Mouse (Mus musculus) heart, embryonic 13.5 days (tissue): ENCODE results near the gene Gm10318. TPM values are rescaled to one million over a fixed set of nuclear protein-coding genes. Genes with fewer than 3 reads are reported as not detected.
A peak's percentile ranks its signal among the peaks of the same experiment; 100 is the strongest.

Experiments used
- ATAC-seq: fragments of 200-750 bp; cut with Nextera tagmentation; 2 replicates; pipeline ENCODE4 v1.8.0; 2017; ENCODE audit warnings: moderate TSS enrichment; ENCODE audit not compliant: insufficient number of reproducible peaks, low FRiP score, low TSS enrichment; ENCODE audit errors: extremely low read depth
- H3K27ac ChIP-seq: fragments of 300-500 bp; sonication (generic); replicated peaks from 2 replicates; pipeline ENCODE4 v1.5.1; 2015; ENCODE audit warnings: moderate library complexity, mild to moderate bottlenecking, inconsistent platforms
- H3K27me3 ChIP-seq: fragments of 300-500 bp; sonication (generic); replicated peaks from 2 replicates; pipeline ENCODE4 v1.6.1; 2015; ENCODE audit warnings: mild to moderate bottlenecking, inconsistent platforms
- H3K36me3 ChIP-seq: fragments of 300-500 bp; sonication (generic); 2 replicates; pipeline ENCODE4 v1.6.1; 2015; ENCODE audit warnings: mild to moderate bottlenecking, inconsistent platforms
- H3K4me1 ChIP-seq: fragments of 300-500 bp; sonication (generic); 2 replicates; pipeline ENCODE4 v1.6.1; 2015; ENCODE audit warnings: inconsistent platforms
- H3K4me2 ChIP-seq: fragments of 300-500 bp; sonication (generic); 2 replicates; pipeline ENCODE4 v1.6.1; 2015; ENCODE audit warnings: inconsistent platforms, mild to moderate bottlenecking, moderate library complexity
- H3K4me3 ChIP-seq: fragments of 300-500 bp; sonication (generic); 2 replicates; pipeline ENCODE4 v1.5.1; 2015; ENCODE audit warnings: moderate library complexity, mild to moderate bottlenecking, inconsistent platforms
- H3K9ac ChIP-seq: fragments of 300-500 bp; sonication (generic); 2 replicates; pipeline ENCODE4 v1.6.1; 2015; ENCODE audit warnings: inconsistent platforms, mild to moderate bottlenecking, moderate library complexity
- H3K9me3 ChIP-seq: fragments of 300-500 bp; sonication (generic); 2 replicates; pipeline ENCODE4 v1.6.1; 2016; ENCODE audit warnings: inconsistent platforms
- WGBS: fragments of 180-500 bp; shearing (Covaris S2); methylation state at CpG from one replicate; pipeline ENCODE4 v1.1.7; 2015; ENCODE audit warnings: mixed read lengths; 5-methylcytosine and 5-hydroxymethylcytosine counted together
- polyA plus RNA-seq: library from polyadenylated mRNA; unstranded; fragments of >200 nt; fragmentation: Nextera tagmentation; extraction: Ambion mirVana; gene quantifications from 2 replicates; pipeline ENCODE4 v1.2.1, GENCODE M21; 2015

Gene Gm10318
- polyA plus RNA-seq, 1 experiment from 2014 or later: not detected

DNA sequence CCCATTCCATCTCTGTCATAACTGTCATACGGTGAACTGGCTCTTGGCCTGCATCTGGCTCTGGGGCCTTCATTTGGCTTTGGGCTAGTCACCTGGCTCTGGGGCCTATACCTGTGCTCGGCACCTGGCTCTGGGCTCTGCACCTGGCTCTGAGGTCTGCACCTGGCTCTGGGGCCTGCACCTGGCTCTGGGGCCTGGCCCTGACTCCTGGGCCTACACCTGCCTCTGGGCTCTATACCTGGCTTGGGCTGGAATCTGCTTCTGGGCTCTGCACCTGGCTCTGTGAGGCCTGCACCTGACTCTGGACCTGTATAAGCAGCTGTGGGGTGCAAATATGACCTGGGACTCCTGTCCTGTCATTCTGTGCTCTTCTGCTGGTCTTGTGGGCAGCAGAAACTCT, 5.1 kb upstream of the Gm10318 start:
- Histone ChIP-seq H3K4me3 (no peak overlapping the region), H3K36me3 (no peaks in the 10 kb centered on the region), H3K27me3 (no peaks in the 10 kb centered on the region; the same call in 1 of the 2 replicates), H3K4me2 (no peak overlapping the region), H3K4me1 (no peaks in the 10 kb centered on the region), H3K27ac (no peak overlapping the region), H3K9me3 (peaks cover 20% of the 10 kb centered on the region; the same call in 1 of the 2 replicates), H3K9ac (no peak overlapping the region)
- 71% methylated on average over 2 of the region's 2 CpGs for WGBS
- ATAC-seq: no peak

DNA sequence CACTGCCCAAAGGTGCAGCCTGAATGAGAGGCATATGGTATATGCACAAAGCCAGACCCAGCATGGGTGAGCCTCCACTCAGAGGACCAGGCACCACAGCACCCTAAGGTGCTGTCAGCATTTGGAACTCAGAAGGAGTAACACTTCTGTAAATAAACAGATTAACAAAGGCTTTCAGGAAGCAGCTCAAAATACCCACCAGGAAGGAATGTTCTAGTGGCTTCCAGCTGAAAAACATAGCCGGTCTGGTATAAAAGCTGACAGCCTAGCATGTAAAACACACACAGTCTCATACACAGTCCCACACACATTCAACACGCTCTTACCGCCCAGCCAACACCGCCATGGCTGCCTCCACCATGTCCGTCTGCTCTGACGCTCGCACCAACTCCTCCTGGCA, 9.0 kb downstream of the Gm10318 start, which contains the start of gene Gm3285:
Gene Gm3285 (plus strand): TSS at position 301 of the 400 bp plus-strand sequence.
- Histone ChIP-seq H3K4me2 (no peak within 1 kb of the TSS), H3K27ac (no peak within 1 kb of the TSS), H3K9ac (no peak within 1 kb of the TSS), H3K4me1 (no peaks in the 10 kb centered on the region), H3K36me3 (no peaks in the 10 kb centered on the region), H3K9me3 (no peaks in the 10 kb centered on the region), H3K4me3 (no peak within 1 kb of the TSS), H3K27me3 (peaks cover 21% of the 10 kb centered on the region)
- WGBS: 43% methylated on average over 7 of the region's 7 CpGs
- no peak for ATAC-seq

DNA sequence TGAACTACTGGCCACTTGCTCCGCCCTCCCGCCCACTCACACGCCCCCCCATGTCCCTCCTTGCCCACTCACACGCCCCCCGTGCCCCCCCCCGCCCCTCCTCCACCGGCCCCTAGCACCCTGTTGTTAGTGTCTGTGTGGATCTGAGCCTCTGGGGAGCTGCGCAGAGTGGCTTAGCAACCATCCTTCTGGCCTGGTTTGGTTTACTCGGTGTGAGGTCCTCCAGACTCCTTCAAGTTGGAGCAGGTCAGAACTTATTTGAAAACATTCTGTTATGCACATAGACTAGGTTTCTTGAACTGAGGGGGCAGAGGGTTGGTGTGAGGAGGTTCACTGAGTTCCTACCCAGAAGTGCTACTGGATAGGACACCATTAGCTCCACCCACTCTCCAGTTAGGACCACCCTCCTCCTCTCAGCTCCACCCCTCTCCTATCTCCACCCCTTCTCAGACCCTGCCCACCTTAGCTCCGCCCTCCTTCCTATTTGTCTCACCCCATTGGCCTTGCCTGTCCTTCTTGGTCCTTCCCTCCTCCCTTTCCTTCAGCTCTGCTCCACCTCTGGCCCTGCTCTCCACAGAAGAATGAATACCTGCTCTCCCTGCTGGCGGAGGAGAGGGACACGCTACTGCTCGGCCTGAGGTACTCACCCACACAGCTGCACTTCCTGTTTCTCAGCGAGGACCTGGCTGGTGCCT, 11.6 kb downstream of the Gm10318 start:
- Histone ChIP-seq H3K9me3 (no peaks in the 10 kb centered on the region), H3K9ac (no peak overlapping the region), H3K4me2 (peak overlapping the region; percentile 50), H3K27me3 (peaks cover 24% of the 10 kb centered on the region), H3K4me3 (peak overlapping the region; percentile 16), H3K36me3 (no peaks in the 10 kb centered on the region), H3K27ac (no peak overlapping the region), H3K4me1 (no peaks in the 10 kb centered on the region)
- 26% methylated on average over 13 of the region's 14 CpGs for WGBS
- ATAC-seq: no peak

DNA sequence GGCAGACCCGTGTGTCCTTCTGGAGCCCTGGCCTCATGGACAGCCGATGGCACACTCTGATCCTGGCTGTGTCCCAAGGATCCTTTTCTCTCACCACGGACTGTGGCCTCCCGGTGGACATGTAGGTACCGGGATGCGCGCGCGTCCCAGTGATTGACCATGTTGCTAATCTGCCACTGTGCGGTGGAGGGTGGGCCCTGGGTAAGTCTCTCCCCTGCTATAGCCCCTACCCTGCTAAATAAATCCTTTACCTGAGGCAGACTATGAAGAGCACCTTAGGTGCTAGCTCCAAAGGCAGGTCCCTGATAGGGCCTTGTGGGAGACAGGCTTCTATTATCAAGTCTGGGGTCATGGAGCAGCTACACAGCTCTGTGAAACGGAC, 12.1 kb downstream of the Gm10318 start:
- peaks cover 28% of the 10 kb centered on the region for H3K27me3 ChIP-seq
- no peaks in the 10 kb centered on the region for H3K4me1 ChIP-seq
- H3K9me3 ChIP-seq: no peaks in the 10 kb centered on the region
- no peak for ATAC-seq
- H3K27ac ChIP-seq: no peak overlapping the region
- H3K4me2 ChIP-seq: peak overlapping the region; percentile 50
- 34% methylated on average over 11 of the region's 11 CpGs for WGBS
- H3K9ac ChIP-seq: no peak overlapping the region
- no peaks in the 10 kb centered on the region for H3K36me3 ChIP-seq
- H3K4me3 ChIP-seq: peak overlapping the region; percentile 16

DNA sequence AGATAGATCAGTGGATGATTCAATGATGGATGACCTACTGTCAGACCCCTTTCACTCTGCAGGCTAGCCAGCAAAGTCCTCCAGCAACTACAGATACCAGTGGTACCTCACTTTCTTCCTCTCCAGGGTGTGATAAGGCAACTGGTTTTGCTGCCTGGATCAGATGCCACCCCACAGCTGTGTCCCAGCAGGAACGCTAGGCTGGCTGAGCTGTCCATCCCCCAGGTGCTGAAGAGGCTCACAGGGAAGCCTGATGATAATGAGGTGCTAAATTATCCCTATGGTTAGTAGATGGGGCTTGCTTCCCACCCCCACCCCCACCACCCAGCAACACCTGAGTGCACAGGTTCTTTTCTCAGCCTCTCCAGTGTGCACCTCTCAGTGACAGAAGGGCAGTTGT, 14.9 kb downstream of the Gm10318 start:
- H3K9ac ChIP-seq: no peak overlapping the region
- H3K9me3 ChIP-seq: no peaks in the 10 kb centered on the region
- H3K27ac ChIP-seq: no peak overlapping the region
- no peak overlapping the region for H3K4me3 ChIP-seq
- WGBS: 6% methylated on average over 1 of the region's 1 CpGs
- H3K4me1 ChIP-seq: no peaks in the 10 kb centered on the region
- no peak for ATAC-seq
- peaks cover 22% of the 10 kb centered on the region for H3K27me3 ChIP-seq
- H3K4me2 ChIP-seq: no peak overlapping the region
- H3K36me3 ChIP-seq: no peaks in the 10 kb centered on the region

DNA sequence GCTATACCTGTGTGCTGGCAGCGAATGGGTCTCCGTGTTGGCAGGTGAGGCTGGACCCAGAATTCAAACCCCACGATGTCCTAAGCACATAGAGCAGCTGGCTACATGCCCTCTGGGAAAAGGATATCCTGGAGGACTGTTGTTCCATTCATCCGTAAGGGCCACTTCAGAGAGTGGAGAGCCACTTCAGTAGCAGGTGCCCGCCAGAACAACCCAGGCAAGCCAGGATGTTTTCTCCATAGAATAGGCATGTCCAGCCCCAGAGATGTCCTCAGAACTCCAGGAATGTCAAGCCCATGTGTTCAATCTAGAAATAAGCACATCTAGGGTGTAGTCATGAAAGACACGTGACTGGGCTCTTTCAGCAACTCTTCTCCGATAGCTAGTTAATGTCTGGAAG, 17.0 kb downstream of the Gm10318 start:
- no peak overlapping the region for H3K4me2 ChIP-seq
- no peak overlapping the region for H3K27ac ChIP-seq
- no peak overlapping the region for H3K9ac ChIP-seq
- H3K27me3 ChIP-seq: peaks cover 13% of the 10 kb centered on the region; the same call in 1 of the 2 replicates
- H3K4me1 ChIP-seq: no peaks in the 10 kb centered on the region
- no peak overlapping the region for H3K4me3 ChIP-seq
- 67% methylated on average over 7 of the region's 7 CpGs for WGBS
- H3K9me3 ChIP-seq: no peaks in the 10 kb centered on the region
- ATAC-seq: no peak
- H3K36me3 ChIP-seq: no peaks in the 10 kb centered on the region

DNA sequence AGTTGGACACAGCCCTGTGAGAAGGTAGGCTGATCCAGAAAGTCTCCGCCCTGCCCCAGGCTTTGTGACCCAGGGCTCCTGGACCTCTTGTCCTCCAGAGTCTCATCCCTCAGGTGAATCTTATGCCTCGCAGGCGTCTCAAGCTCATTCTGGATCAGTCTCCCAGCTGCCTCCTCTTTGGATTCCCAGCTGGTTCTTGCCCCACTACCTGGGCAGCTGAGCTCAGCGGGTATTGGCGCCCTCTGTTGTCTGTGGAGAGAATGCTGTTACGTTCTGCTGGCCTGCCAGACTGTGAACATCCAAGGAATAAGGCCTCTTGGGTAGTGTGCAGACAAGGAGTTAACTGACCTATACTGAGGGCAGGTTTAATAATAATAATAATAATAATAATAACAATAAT, 26.3 kb downstream of the Gm10318 start:
- H3K27me3 ChIP-seq: no peaks in the 10 kb centered on the region
- H3K27ac ChIP-seq: no peak overlapping the region
- ATAC-seq: no peak
- 64% methylated on average over 6 of the region's 6 CpGs for WGBS
- H3K9me3 ChIP-seq: no peaks in the 10 kb centered on the region
- no peak overlapping the region for H3K4me2 ChIP-seq
- no peaks in the 10 kb centered on the region for H3K4me1 ChIP-seq
- H3K4me3 ChIP-seq: no peak overlapping the region
- H3K36me3 ChIP-seq: no peaks in the 10 kb centered on the region
- H3K9ac ChIP-seq: no peak overlapping the region

DNA sequence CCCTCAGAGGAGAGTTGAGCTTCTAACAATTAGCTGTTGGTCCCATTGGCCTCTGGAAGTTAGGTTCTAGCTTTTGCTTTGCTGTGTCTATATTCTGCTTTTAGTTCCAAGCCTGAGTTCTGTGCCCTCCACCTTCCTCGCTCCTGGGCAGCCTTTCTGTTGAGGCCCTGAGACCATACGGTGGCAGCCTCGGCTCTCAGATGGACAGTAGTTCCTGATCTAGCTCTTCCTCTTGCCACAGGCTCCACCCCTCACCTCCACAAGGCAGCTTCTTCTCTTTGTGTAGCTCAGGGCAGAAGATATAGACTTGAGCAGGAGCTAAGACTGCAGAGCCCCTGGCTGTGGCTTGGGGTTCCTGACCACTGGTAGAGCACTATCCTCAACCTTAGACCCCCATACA, 27.6 kb downstream of the Gm10318 start:
- WGBS: 43% methylated on average over 3 of the region's 3 CpGs
- Histone ChIP-seq H3K36me3 (no peaks in the 10 kb centered on the region), H3K27ac (no peak overlapping the region), H3K4me2 (no peak overlapping the region), H3K9ac (no peak overlapping the region), H3K4me1 (no peaks in the 10 kb centered on the region), H3K4me3 (no peak overlapping the region), H3K27me3 (no peaks in the 10 kb centered on the region), H3K9me3 (no peaks in the 10 kb centered on the region)
- ATAC-seq: no peak

DNA sequence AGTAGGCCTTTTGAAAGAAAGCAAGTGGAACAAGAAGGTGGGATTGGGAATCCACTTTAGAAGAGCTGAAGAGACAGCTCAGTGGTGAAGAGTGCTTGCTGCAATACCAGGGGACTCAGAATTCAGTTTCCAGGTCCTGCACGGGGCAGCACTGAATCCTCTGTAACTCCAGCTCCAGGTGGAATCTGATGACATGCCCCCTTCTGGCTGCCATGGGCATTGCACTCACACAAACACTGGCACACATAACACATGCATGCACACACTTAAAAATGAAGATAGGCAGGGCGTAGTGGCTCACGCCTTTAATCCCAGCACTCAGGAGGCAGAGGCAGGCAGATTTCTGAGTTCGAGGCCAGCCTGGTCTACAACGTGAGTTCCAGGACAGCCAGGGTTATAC, 29.9 kb downstream of the Gm10318 start:
- WGBS: 78% methylated on average over 5 of the region's 5 CpGs
- H3K4me1 ChIP-seq: no peaks in the 10 kb centered on the region
- no peak overlapping the region for H3K4me2 ChIP-seq
- no peaks in the 10 kb centered on the region for H3K36me3 ChIP-seq
- H3K27ac ChIP-seq: no peak overlapping the region
- H3K9ac ChIP-seq: no peak overlapping the region
- no peak for ATAC-seq
- H3K9me3 ChIP-seq: no peaks in the 10 kb centered on the region
- peaks cover 12% of the 10 kb centered on the region for H3K27me3 ChIP-seq
- no peak overlapping the region for H3K4me3 ChIP-seq

DNA sequence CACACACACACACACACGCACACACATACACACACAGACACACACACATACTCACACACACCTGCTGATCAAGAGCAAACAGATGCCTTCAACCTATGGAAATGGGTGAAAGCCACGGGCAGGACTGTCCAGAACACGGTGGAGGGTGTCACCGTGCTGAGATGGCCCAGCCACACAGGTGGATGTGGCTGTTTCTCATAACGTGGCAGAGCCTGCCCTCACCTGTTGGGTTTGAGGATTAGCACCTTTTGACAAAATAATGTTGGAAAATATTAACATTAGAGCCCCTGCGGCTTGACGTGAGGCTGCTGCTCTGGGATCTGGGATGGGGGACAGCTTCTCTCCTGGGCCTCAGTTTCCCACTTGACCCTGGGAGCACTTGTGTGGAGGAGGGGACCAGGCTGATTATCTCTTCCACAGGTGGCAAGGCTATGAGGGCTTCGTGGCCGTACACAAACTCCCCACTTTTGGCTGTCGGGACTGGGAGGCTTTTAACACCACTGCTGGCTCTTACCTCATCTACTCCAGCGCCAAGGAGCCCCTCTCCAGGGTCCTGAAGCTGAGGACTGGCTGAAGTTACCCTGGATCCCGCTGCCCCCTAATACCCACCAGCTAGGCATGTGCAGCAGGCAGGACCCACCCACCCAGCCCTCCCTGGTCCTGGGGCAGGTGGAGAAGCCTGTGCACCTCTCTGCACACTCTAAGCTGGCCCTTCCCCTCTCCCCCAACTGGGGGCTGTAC, 33.5 kb downstream of the Gm10318 start:
- ATAC-seq: no peak
- Histone ChIP-seq H3K4me2 (no peak overlapping the region), H3K36me3 (no peaks in the 10 kb centered on the region), H3K27ac (no peak overlapping the region), H3K9me3 (0 out of 2 replicates have a peak, but pooled peaks cover 5% of the 10 kb centered on the region), H3K27me3 (peaks cover 17% of the 10 kb centered on the region), H3K4me1 (no peaks in the 10 kb centered on the region), H3K9ac (no peak overlapping the region), H3K4me3 (no peak overlapping the region)
- 41% methylated on average over 12 of the region's 12 CpGs for WGBS

DNA sequence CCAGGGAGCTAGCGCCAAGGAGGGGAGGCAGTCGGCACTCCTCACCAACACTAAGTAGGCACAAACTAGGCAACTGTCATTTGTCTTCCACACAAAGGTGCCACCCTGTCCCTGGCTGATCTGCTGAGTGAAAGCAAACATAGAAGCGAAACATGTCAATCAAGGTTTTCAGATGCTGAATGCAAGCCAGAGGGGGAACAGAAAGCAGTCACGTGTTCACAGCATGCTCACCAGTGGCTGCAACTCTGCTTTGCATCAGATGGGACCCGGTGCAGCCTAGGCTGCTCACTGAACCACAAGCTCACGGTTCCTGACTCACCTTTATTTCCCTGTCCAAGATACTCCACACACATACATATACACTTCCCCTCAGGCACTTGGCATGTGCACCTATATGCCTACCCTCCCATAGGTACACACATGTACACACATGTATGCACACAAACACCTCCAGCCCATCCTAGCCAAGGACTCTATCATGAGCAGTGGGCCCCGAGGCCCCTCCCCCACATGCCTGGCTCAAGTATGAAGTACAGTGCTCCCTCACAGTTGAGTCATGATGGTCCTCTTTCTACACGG, 38.4 kb downstream of the Gm10318 start:
- Histone ChIP-seq H3K4me3 (no peak overlapping the region), H3K4me1 (no peaks in the 10 kb centered on the region), H3K4me2 (no peak overlapping the region), H3K27ac (no peak overlapping the region), H3K36me3 (no peaks in the 10 kb centered on the region), H3K9me3 (0 out of 2 replicates have a peak, but pooled peaks cover 5% of the 10 kb centered on the region), H3K27me3 (peaks cover 15% of the 10 kb centered on the region), H3K9ac (no peak overlapping the region)
- WGBS: 72% methylated on average over 8 of the region's 8 CpGs
- no peak for ATAC-seq
